Mouse (Mus musculus): Measurements from ENCODE around the gene Fbxl17. TPM values are rescaled to one million over a fixed set of nuclear protein-coding genes. Genes with fewer than 3 reads are reported as not detected.

Gene Fbxl17
- polyA plus RNA-seq, 1 experiment from 2014 or later, result 3.7 TPM

DNA sequence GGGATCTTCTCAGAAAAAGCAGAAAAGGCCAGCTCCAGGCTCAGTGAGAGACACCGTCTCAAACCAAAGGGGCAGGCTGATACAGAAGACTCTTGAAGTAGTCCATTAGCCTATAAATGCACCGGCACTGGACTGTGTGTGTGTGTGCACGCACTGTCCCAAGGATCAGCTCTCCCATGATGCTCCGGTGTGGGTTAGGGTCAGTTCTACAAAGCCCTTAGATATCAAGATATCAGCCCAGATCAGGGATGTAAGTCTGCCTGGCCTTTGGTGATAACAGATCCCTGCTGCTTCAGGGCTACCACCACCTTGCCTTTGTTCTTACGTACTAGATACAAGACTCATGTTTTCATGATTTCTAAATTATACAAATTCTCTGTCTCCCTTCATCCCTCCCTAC, 294.5 kb downstream of the Fbxl17 start:
- H3K9me3 ChIP-seq (replicated peaks), result no peaks in the 10 kb centered on the region
- WGBS, result 94% methylated on average over 5 of the region's 5 CpGs

GRCm38 (mm10) chr17:63203582-63204190, 296.1 kb downstream of the Fbxl17 start:
- Histone ChIP-seq H3K36me3 (no peaks in the 10 kb centered on the region), H3K9me3 (replicated peaks) (no peaks in the 10 kb centered on the region), H3K27me3 (ENCODE audit: low read depth, poor library complexity, severe bottlenecking) (no peaks in the 10 kb centered on the region), H3K27ac (replicated peaks) (0 out of 2 replicates have a peak overlapping the region, but pooled peaks have one; percentile 33), H3K4me3 (no peak overlapping the region), H3K4me1 (peaks cover 13% of the 10 kb centered on the region; the same call in 1 of the 2 replicates)
- 83% methylated on average over 8 of the region's 8 CpGs for WGBS
- DNase-seq (ENCODE audit: low spot score), result no peak

More for the DNA sequence above, 294.5 kb downstream of the Fbxl17 start:
- no peaks in the 10 kb centered on the region for H3K36me3 ChIP-seq
- H3K27ac ChIP-seq (replicated peaks), result no peak overlapping the region
- peaks cover 13% of the 10 kb centered on the region; the same call in 1 of the 2 replicates for H3K4me1 ChIP-seq
- DNase-seq (ENCODE audit: low spot score), result no peak
- H3K27me3 ChIP-seq (ENCODE audit: low read depth, poor library complexity, severe bottlenecking), result no peaks in the 10 kb centered on the region
- H3K4me3 ChIP-seq, result no peak overlapping the region

DNA sequence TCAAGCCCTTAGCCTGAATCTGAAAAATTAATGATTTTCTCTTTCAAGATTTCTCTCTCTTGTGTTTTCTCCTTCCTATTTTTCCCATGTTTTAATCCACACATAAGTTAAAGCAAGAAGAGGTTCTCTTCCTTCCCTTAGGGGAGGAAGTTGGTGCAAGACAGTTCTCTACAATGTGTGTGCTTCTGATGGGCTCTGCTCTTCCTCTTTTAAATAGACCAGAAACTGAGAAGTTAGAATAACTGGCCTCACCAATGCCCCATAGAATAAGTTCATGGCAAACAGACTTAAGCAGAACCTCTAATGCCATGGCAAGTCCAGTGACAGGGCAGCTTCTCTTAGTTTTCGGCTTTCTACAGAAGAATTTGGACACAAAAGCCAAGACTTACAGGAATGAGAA, 301.1 kb downstream of the Fbxl17 start:
- no peak for DNase-seq (ENCODE audit: low spot score)
- no peak overlapping the region for H3K4me3 ChIP-seq
- peaks cover 11% of the 10 kb centered on the region; the same call in 1 of the 2 replicates for H3K4me1 ChIP-seq
- no peaks in the 10 kb centered on the region for H3K36me3 ChIP-seq
- no peaks in the 10 kb centered on the region for H3K9me3 ChIP-seq (replicated peaks)
- WGBS, result 94% methylated on average over 1 of the region's 1 CpGs
- no peaks in the 10 kb centered on the region for H3K27me3 ChIP-seq (ENCODE audit: low read depth, poor library complexity, severe bottlenecking)
- H3K27ac ChIP-seq (replicated peaks), result no peak overlapping the region

DNA sequence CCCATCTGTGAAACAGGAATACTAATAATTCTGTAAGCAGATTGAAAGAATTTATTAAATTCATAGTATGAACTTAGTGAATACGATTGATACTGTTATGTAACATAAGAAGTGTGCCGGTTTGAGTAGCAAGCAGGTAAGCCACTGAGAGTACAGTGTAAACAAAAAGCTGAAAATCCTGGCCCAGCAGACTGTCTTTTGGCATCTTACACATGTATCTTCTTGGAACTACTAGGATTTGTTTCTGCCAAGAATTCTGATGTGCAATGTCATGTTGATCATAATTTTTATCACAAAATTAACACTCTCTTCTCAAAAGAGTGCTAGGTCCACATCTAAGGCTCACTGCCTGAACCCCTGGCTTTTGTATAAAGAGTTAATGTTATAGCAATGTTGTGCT, 304.3 kb downstream of the Fbxl17 start:
- WGBS, result 88% methylated on average over 2 of the region's 2 CpGs
- no peak for DNase-seq (ENCODE audit: low spot score)
- Histone ChIP-seq H3K27ac (replicated peaks) (no peak overlapping the region), H3K36me3 (no peaks in the 10 kb centered on the region), H3K9me3 (replicated peaks) (no peaks in the 10 kb centered on the region), H3K4me1 (peaks cover 10% of the 10 kb centered on the region; the same call in 1 of the 2 replicates), H3K27me3 (ENCODE audit: low read depth, poor library complexity, severe bottlenecking) (no peaks in the 10 kb centered on the region; the same call in 1 of the 2 replicates), H3K4me3 (no peak overlapping the region)

GRCm38 (mm10) chr17:63193196-63193595, 306.6 kb downstream of the Fbxl17 start:
- H3K4me3 ChIP-seq, result no peak overlapping the region
- peaks cover 10% of the 10 kb centered on the region; the same call in 1 of the 2 replicates for H3K4me1 ChIP-seq
- no peaks in the 10 kb centered on the region for H3K36me3 ChIP-seq
- H3K27me3 ChIP-seq (ENCODE audit: low read depth, poor library complexity, severe bottlenecking), result peaks cover 15% of the 10 kb centered on the region; the same call in 1 of the 2 replicates
- H3K27ac ChIP-seq (replicated peaks), result no peak overlapping the region
- WGBS, result 85% methylated on average over 7 of the region's 7 CpGs
- H3K9me3 ChIP-seq (replicated peaks), result no peaks in the 10 kb centered on the region
- DNase-seq (ENCODE audit: low spot score), result no peak

DNA sequence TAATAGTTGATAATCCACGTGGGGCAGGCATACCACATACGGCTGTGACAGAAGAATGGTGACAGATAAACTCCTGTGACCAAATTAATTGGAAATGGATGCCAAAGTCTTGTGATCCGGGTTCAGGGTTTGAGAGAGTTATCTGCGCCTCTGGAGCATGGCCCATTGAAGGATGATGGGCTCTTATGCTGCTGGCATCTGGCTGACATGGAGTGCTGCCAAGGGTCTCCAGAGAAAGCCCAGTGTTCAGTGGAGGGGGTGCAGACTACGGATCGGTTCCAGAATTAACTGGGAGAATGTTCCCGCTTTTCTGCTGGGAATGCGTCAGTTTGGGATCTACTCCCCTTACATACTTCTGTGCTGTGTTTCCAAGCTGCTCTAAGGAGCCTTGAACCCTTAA, 308.5 kb downstream of the Fbxl17 start:
- no peaks in the 10 kb centered on the region for H3K36me3 ChIP-seq
- no peaks in the 10 kb centered on the region for H3K9me3 ChIP-seq (replicated peaks)
- H3K4me1 ChIP-seq, result peaks cover 12% of the 10 kb centered on the region
- DNase-seq (ENCODE audit: low spot score), result no peak
- 87% methylated on average over 8 of the region's 8 CpGs for WGBS
- no peak overlapping the region for H3K27ac ChIP-seq (replicated peaks)
- no peak overlapping the region for H3K4me3 ChIP-seq
- peaks cover 21% of the 10 kb centered on the region; the same call in 1 of the 2 replicates for H3K27me3 ChIP-seq (ENCODE audit: low read depth, poor library complexity, severe bottlenecking)

DNA sequence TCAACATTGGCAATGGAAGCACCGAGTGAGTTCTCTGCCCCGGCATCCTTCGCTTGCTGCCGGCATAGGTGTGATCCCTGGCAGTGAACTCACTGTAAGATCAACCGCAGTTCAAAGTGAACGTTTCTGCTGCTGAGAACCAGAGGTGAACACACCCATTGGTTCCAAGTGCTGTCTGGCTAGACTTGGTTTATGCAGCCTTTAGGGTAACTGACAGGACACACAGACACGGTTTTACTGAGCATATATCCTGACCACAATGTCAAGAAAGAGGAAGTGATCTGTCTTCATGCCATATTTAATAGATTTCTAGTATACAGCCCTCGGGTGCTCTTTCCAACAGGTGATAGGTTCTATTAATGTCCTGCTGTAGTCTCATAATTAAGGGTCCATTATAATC, 310.5 kb downstream of the Fbxl17 start:
- DNase-seq (ENCODE audit: low spot score), result no peak
- H3K27me3 ChIP-seq (ENCODE audit: low read depth, poor library complexity, severe bottlenecking), result peaks cover 23% of the 10 kb centered on the region; the same call in 1 of the 2 replicates
- peaks cover 30% of the 10 kb centered on the region for H3K4me1 ChIP-seq
- WGBS, result 93% methylated on average over 8 of the region's 8 CpGs
- no peaks in the 10 kb centered on the region for H3K36me3 ChIP-seq
- H3K4me3 ChIP-seq, result no peak overlapping the region
- no peaks in the 10 kb centered on the region for H3K9me3 ChIP-seq (replicated peaks)
- no peak overlapping the region for H3K27ac ChIP-seq (replicated peaks)

DNA sequence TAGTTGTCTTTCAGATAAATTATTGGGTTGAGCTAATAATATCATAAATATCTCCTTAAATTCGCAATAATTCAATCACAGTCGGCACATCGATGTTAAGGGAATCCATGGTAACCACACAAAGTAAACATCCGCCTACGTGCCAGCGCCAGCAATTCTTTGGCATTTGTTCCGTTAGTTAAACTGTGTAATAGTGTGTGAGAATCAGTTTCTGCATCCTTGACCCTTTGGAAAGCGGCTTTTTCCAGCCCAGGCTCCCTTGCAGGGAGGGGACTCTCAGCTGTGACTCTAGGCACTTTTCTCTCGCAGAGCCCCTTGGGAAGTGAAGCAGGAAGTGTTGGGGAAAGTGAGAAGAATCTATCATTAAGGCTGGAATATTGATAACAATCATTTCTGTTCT, 314.3 kb downstream of the Fbxl17 start:
- DNase-seq (ENCODE audit: low spot score), result peak; percentile 21
- peaks cover 34% of the 10 kb centered on the region; the same call in 1 of the 2 replicates for H3K27me3 ChIP-seq (ENCODE audit: low read depth, poor library complexity, severe bottlenecking)
- H3K36me3 ChIP-seq, result no peaks in the 10 kb centered on the region
- 0 out of 2 replicates have a peak overlapping the region, but pooled peaks have one; percentile 13 for H3K27ac ChIP-seq (replicated peaks)
- peaks cover 21% of the 10 kb centered on the region for H3K4me1 ChIP-seq
- H3K4me3 ChIP-seq, result no peak overlapping the region
- no peaks in the 10 kb centered on the region for H3K9me3 ChIP-seq (replicated peaks)
- 52% methylated on average over 9 of the region's 9 CpGs for WGBS

- H3K36me3 ChIP-seq, result no peaks in the 10 kb centered on the region
- peaks cover 21% of the 10 kb centered on the region for H3K4me1 ChIP-seq
- no peak for DNase-seq (ENCODE audit: low spot score)
- H3K27ac ChIP-seq (replicated peaks), result no peak overlapping the region
- 52% methylated on average over 10 of the region's 10 CpGs for WGBS
- no peaks in the 10 kb centered on the region for H3K9me3 ChIP-seq (replicated peaks)
- H3K4me3 ChIP-seq, result no peak overlapping the region
- peaks cover 32% of the 10 kb centered on the region; the same call in 1 of the 2 replicates for H3K27me3 ChIP-seq (ENCODE audit: low read depth, poor library complexity, severe bottlenecking)
Observed at GRCm38 (mm10) chr17:63184844-63185504, 314.8 kb downstream of the Fbxl17 start.

DNA sequence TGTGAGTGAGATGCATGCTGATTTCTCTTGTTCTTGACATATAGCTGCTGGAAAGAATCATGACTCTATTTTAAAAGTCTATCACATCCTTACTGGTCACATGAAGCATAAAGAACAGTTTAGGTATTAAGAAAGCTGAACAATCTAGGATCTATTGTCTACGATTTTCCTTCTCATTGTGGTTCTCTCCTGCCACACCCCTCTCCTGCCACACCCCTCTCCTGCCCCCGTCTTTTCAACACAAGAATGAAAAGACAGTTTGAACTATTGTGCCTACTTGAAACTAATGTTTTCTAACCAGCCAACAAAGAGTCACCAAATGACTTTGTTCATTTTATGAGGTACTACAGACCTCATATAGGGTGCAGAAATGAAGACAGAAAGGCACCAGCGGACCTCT, 316.4 kb downstream of the Fbxl17 start:
- DNase-seq (ENCODE audit: low spot score), result no peak
- Histone ChIP-seq H3K4me3 (no peak overlapping the region), H3K9me3 (replicated peaks) (no peaks in the 10 kb centered on the region), H3K27me3 (ENCODE audit: low read depth, poor library complexity, severe bottlenecking) (peaks cover 19% of the 10 kb centered on the region; the same call in 1 of the 2 replicates), H3K4me1 (peaks cover 21% of the 10 kb centered on the region), H3K36me3 (no peaks in the 10 kb centered on the region), H3K27ac (replicated peaks) (no peak overlapping the region)
- 69% methylated on average over 3 of the region's 3 CpGs for WGBS

- Histone ChIP-seq H3K4me1 (peaks cover 22% of the 10 kb centered on the region), H3K9me3 (replicated peaks) (no peaks in the 10 kb centered on the region), H3K36me3 (no peaks in the 10 kb centered on the region), H3K27me3 (ENCODE audit: low read depth, poor library complexity, severe bottlenecking) (peaks cover 19% of the 10 kb centered on the region; the same call in 1 of the 2 replicates), H3K4me3 (no peak overlapping the region), H3K27ac (replicated peaks) (no peak overlapping the region)
- DNase-seq (ENCODE audit: low spot score), result no peak
- WGBS, result 89% methylated on average over 5 of the region's 5 CpGs
Observed at GRCm38 (mm10) chr17:63181661-63182060, 318.2 kb downstream of the Fbxl17 start.

DNA sequence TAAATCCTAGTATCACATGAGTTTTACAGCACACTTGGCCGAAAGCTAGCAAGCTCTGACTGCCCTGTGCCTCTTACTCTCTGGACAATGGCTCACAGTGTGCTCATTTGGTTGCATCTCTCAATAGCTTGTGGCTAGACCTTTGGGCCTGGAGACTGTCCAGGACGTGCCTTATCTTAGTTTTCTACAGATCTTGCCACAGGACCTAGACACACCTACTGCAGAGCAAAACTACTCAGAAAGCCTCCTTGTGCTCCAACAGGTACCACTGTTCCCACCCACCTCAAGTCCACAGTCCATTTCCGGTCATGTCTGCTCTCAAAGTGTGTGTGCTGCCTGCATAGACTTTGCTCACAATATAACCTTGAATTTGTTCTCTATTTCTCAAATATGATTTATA, 319.8 kb downstream of the Fbxl17 start:
- Histone ChIP-seq H3K4me3 (no peak overlapping the region), H3K36me3 (no peaks in the 10 kb centered on the region), H3K27ac (replicated peaks) (no peak overlapping the region), H3K4me1 (peaks cover 23% of the 10 kb centered on the region), H3K27me3 (ENCODE audit: low read depth, poor library complexity, severe bottlenecking) (peaks cover 16% of the 10 kb centered on the region; the same call in 1 of the 2 replicates), H3K9me3 (replicated peaks) (no peaks in the 10 kb centered on the region)
- WGBS, result 90% methylated on average over 3 of the region's 3 CpGs
- DNase-seq (ENCODE audit: low spot score), result no peak

DNA sequence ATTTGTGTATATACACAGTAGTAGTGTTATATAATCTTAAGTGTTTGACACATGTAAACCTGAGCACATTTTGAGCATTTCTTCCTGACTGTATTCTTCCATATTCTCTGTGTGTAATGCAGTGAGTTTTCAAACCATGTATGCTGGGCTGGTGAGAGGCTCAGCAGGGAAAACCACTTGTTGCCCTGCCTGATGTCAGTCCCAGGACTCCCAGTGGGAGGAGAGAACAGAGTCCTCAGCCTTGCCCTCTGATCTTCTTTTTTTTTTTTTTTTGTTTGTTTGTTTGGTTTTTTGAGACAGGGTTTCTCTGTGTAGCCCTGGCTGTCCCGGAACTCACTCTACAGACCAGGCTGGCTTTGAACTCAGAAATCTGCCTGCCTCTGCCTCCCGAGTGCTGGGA, 321.5 kb downstream of the Fbxl17 start:
- DNase-seq (ENCODE audit: low spot score), result no peak
- 86% methylated on average over 2 of the region's 2 CpGs for WGBS
- H3K4me3 ChIP-seq, result no peak overlapping the region
- no peak overlapping the region for H3K27ac ChIP-seq (replicated peaks)
- H3K4me1 ChIP-seq, result peaks cover 24% of the 10 kb centered on the region
- H3K9me3 ChIP-seq (replicated peaks), result no peaks in the 10 kb centered on the region
- H3K36me3 ChIP-seq, result no peaks in the 10 kb centered on the region
- H3K27me3 ChIP-seq (ENCODE audit: low read depth, poor library complexity, severe bottlenecking), result peaks cover 17% of the 10 kb centered on the region; the same call in 1 of the 2 replicates

Measured in midbrain, embryonic 10.5 days (tissue).